Mouse (Mus musculus) right cerebral cortex, postnatal 14 days (tissue): ENCODE measurements around the gene Tln2.

Experiments used
- DNase-seq: peaks from one replicate; pipeline ENCODE4 v3.0.0; 2022

Gene Tln2

GRCm38 (mm10) chr9:67267276-67267990, 292.1 kb downstream of the Tln2 start:
- DNase-seq = no peak

GRCm38 (mm10) chr9:67265513-67265912, 294.0 kb downstream of the Tln2 start:
- peak; percentile 40 for DNase-seq

- peak; percentile 30 for DNase-seq
Measured at GRCm38 (mm10) chr9:67264896-67265295, 294.6 kb downstream of the Tln2 start.

- DNase-seq = no peak
Measured at GRCm38 (mm10) chr9:67260835-67261599, 298.5 kb downstream of the Tln2 start.

GRCm38 (mm10) chr9:67250141-67250540, 309.4 kb downstream of the Tln2 start:
- DNase-seq = no peak

GRCm38 (mm10) chr9:67247365-67247950, 312.0 kb downstream of the Tln2 start:
- DNase-seq = no peak

- no peak for DNase-seq
Measured at GRCm38 (mm10) chr9:67245265-67245664, 314.2 kb downstream of the Tln2 start.

GRCm38 (mm10) chr9:67241683-67242082, 317.8 kb downstream of the Tln2 start:
- DNase-seq = no peak

- DNase-seq = no peak
Measured at GRCm38 (mm10) chr9:67240456-67240855, 319.0 kb downstream of the Tln2 start.

GRCm38 (mm10) chr9:67236987-67237386, 322.5 kb downstream of the Tln2 start:
- DNase-seq = no peak

GRCm38 (mm10) chr9:67235441-67236217, 323.9 kb downstream of the Tln2 start:
- DNase-seq = no peak

GRCm38 (mm10) chr9:67229033-67229432, 330.5 kb downstream of the Tln2 start:
- no peak for DNase-seq

GRCm38 (mm10) chr9:67220388-67220787, 339.1 kb downstream of the Tln2 start:
- peak; percentile 32 for DNase-seq

GRCm38 (mm10) chr9:67218001-67218400, 341.5 kb downstream of the Tln2 start:
- no peak for DNase-seq

- DNase-seq = no peak
Measured at GRCm38 (mm10) chr9:67214191-67214985, 345.1 kb downstream of the Tln2 start.

GRCm38 (mm10) chr9:67213275-67213674, 346.2 kb downstream of the Tln2 start:
- peak; percentile 87 for DNase-seq

- no peak for DNase-seq
Measured at GRCm38 (mm10) chr9:67211220-67211619, 348.3 kb downstream of the Tln2 start.

- DNase-seq = no peak
Measured at GRCm38 (mm10) chr9:67209451-67209850, 350.1 kb downstream of the Tln2 start.

GRCm38 (mm10) chr9:67208420-67208819, 351.1 kb downstream of the Tln2 start:
- DNase-seq = no peak

- DNase-seq = no peak
Measured at GRCm38 (mm10) chr9:67205175-67205574, 354.3 kb downstream of the Tln2 start.

GRCm38 (mm10) chr9:67196609-67197008, 362.9 kb downstream of the Tln2 start:
- DNase-seq = no peak

- DNase-seq = no peak
Measured at GRCm38 (mm10) chr9:67195306-67195705, 364.2 kb downstream of the Tln2 start.
